Mouse (Mus musculus) liver, adult 2 months (tissue): Measurements from ENCODE around the gene Adra2b. TPM values are rescaled to one million over a fixed set of nuclear protein-coding genes. Genes with fewer than 3 reads are reported as not detected.

Experiments used
- DNase-seq: peaks from one replicate; pipeline ENCODE4 v3.0.0-alpha.2; 2011; ENCODE audit warnings: low read depth, low spot score; ENCODE audit errors: extremely low read depth
- H3K27ac ChIP-seq: fragments of 200-500 bp; replicated peaks from 2 replicates; pipeline ENCODE4 v1.5.1; 2012; ENCODE audit warnings: low read depth, mild to moderate bottlenecking, control low read depth, inconsistent platforms, low read length; ENCODE audit not compliant: insufficient read depth
- H3K27me3 ChIP-seq: fragments of 200-500 bp; 2 replicates; pipeline ENCODE4 v1.6.1; 2012; ENCODE audit warnings: mild to moderate bottlenecking, moderate library complexity, low read length, inconsistent platforms; ENCODE audit not compliant: control insufficient read depth, insufficient read depth
- H3K36me3 ChIP-seq: fragments of 200-500 bp; 2 replicates; pipeline ENCODE4 v1.6.1; 2012; ENCODE audit warnings: low read length, inconsistent platforms; ENCODE audit not compliant: control insufficient read depth, insufficient read depth
- H3K4me1 ChIP-seq: fragments of 200-500 bp; 2 replicates; pipeline ENCODE4 v1.6.1; 2011; ENCODE audit warnings: low read length; ENCODE audit not compliant: control insufficient read depth, insufficient read depth
- H3K4me3 ChIP-seq: fragments of 200-500 bp; 2 replicates; pipeline ENCODE4 v1.5.1; 2011; ENCODE audit warnings: low read depth, mild to moderate bottlenecking, control low read depth, low read length, moderate library complexity; ENCODE audit not compliant: insufficient read depth
- H3K79me2 ChIP-seq: fragments of 200-500 bp; 2 replicates; pipeline ENCODE4 v1.6.1; 2012; ENCODE audit warnings: inconsistent platforms, mild to moderate bottlenecking, low read length, moderate library complexity; ENCODE audit not compliant: control insufficient read depth, insufficient read depth
- H3K9ac ChIP-seq: fragments of 200-500 bp; 2 replicates; pipeline ENCODE4 v1.6.1; 2012; ENCODE audit warnings: low read depth, mild to moderate bottlenecking, control low read depth, inconsistent platforms, low read length
- CTCF ChIP-seq: fragments of 200-500 bp; IDR thresholded peaks from 2 replicates; pipeline ENCODE4 v1.5.1; 2011; ENCODE audit warnings: low read depth, low read length, control low read depth
- POLR2A ChIP-seq: fragments of 200-500 bp; IDR thresholded peaks from 2 replicates; pipeline ENCODE4 v1.6.1; 2011; ENCODE audit warnings: low read length, control low read depth; ENCODE audit not compliant: insufficient read depth; ENCODE audit errors: extremely low read depth
- WGBS: fragments of 180-500 bp; shearing (Covaris S2); methylation state at CpG from one replicate; pipeline ENCODE4 v1.1.7; 2018; 5-methylcytosine and 5-hydroxymethylcytosine counted together
- polyA plus RNA-seq: library from polyadenylated mRNA; depleted of rRNA; stranded (reverse); fragments of >200 nt; gene quantifications from 2 replicates; pipeline ENCODE4 v1.2.3, GENCODE M21; 2012
- total RNA-seq: library from RNA; depleted of rRNA; stranded (reverse); fragments of >200 nt; gene quantifications from 2 replicates; pipeline ENCODE4 v1.2.3, GENCODE M21; 2014

The Adra2b gene
- total and polyA plus RNA-seq, 2 experiments: 2.5 to 5.0 TPM

DNA sequence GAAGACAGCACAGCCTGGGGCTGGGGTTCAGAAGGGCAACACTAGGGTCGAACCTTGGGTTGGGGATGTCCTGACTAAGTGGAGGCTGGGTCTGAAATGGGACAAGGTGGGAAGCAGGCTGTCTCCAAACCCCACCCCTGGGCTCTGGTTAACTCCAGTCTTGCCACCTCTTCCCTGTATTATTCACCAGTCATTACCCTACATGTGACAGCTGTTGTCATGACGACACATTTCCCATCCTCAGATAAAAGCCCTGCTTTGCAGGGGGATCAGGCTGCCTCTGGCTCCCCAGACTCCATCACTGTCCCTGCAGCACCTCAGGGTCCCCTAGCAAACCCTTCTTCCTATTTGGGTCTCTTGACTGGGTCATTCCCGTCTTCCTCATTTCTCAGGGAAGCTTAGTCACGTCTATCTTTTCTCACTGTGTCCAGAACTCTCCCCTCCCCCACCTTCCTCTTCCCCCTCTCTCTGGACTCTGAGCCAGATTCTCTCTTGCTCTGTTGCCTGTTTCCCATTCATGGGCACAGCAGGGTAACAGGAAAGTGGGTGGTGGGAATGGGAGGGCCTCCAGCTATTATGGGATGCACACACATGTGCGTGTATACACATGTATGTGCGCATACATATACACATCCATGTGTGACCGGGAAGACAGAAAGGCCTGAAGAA lies 15.1 kb downstream of the Adra2b start:
- H3K9ac ChIP-seq: no peak overlapping the region
- H3K27ac ChIP-seq: 0 out of 2 replicates have a peak overlapping the region, but pooled peaks have one; percentile 34
- no peaks in the 10 kb centered on the region for H3K36me3 ChIP-seq
- DNase-seq: no peak
- H3K79me2 ChIP-seq: no peaks in the 10 kb centered on the region
- TF ChIP-seq POLR2A (no peak), CTCF (no peak)
- peaks cover 6% of the 10 kb centered on the region; the same call in 1 of the 2 replicates for H3K4me1 ChIP-seq
- no peak overlapping the region for H3K4me3 ChIP-seq
- no peaks in the 10 kb centered on the region for H3K27me3 ChIP-seq
- 74% methylated on average over 7 of the region's 7 CpGs for WGBS

- Histone ChIP-seq H3K36me3 (no peaks in the 10 kb centered on the region), H3K4me1 (peaks cover 6% of the 10 kb centered on the region; the same call in 1 of the 2 replicates), H3K4me3 (no peak overlapping the region), H3K9ac (no peak overlapping the region), H3K27ac (0 out of 2 replicates have a peak overlapping the region, but pooled peaks have one; percentile 34), H3K79me2 (no peaks in the 10 kb centered on the region), H3K27me3 (no peaks in the 10 kb centered on the region)
- no peak for DNase-seq
- 60% methylated on average over 7 of the region's 7 CpGs for WGBS
- TF ChIP-seq POLR2A (no peak), CTCF (no peak)
Observed at GRCm38 (mm10) chr2:127378611-127378990, 15.6 kb downstream of the Adra2b start.

DNA sequence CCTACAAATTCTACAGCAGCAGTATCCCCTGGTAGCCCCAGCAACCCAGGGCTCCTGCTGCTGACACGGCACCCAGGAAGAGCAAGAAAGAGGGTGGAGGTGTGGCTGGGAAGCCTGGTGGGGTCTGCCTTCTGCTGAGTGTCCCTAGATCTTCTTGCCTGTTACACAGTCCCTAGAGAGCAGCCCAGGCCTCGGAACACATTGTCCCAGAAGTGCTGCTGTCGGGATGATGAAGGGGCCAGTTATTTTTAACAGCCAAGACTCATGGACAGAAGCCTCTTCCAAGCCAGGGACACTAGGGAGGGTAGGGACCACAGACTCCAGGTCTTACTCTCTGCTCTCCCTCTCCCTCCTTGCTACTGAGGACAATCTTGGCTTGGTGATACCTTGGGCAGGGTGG lies 16.2 kb downstream of the Adra2b start:
- no peaks in the 10 kb centered on the region for H3K27me3 ChIP-seq
- no peak overlapping the region for H3K4me3 ChIP-seq
- no peak for DNase-seq
- peaks cover 6% of the 10 kb centered on the region; the same call in 1 of the 2 replicates for H3K4me1 ChIP-seq
- H3K9ac ChIP-seq: no peak overlapping the region
- H3K36me3 ChIP-seq: no peaks in the 10 kb centered on the region
- TF ChIP-seq POLR2A (no peak), CTCF (no peak)
- WGBS: 87% methylated on average over 3 of the region's 3 CpGs
- H3K27ac ChIP-seq: no peak overlapping the region
- H3K79me2 ChIP-seq: no peaks in the 10 kb centered on the region

DNA sequence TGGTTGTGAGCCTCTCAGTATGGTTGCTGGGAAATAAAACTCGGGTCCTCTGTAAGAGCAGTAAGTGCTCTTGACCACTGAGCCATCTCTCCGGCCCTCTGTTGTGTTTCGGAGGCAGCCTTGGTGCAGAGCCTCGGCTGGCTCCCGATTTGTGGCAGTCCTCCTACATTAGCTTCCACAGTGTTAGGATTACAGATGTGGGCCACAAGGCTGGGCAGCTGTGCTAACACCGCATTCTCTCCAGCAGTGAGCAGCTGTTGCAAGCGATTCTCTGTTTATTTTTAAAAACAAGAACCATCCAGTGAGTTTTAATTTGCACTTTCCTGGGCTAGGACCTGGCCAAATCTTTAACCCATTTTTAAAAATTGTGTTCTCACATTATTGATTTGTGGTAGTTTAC lies 20.9 kb downstream of the Adra2b start:
- no peak for TF ChIP-seq POLR2A
- TF ChIP-seq CTCF: no peak
- Histone ChIP-seq H3K36me3 (no peaks in the 10 kb centered on the region), H3K79me2 (no peaks in the 10 kb centered on the region), H3K9ac (no peak overlapping the region), H3K4me3 (no peak overlapping the region), H3K4me1 (no peaks in the 10 kb centered on the region; the same call in 1 of the 2 replicates), H3K27me3 (no peaks in the 10 kb centered on the region), H3K27ac (no peak overlapping the region)
- 79% methylated on average over 7 of the region's 7 CpGs for WGBS
- no peak for DNase-seq

- WGBS: 84% methylated on average over 2 of the region's 2 CpGs
- no peak for DNase-seq
- Histone ChIP-seq H3K9ac (no peak overlapping the region), H3K79me2 (no peaks in the 10 kb centered on the region), H3K4me3 (no peak overlapping the region), H3K27me3 (no peaks in the 10 kb centered on the region), H3K36me3 (no peaks in the 10 kb centered on the region), H3K4me1 (no peaks in the 10 kb centered on the region; the same call in 1 of the 2 replicates), H3K27ac (0 out of 2 replicates have a peak overlapping the region, but pooled peaks have one; percentile 16)
- TF ChIP-seq CTCF: no peak
- no peak for TF ChIP-seq POLR2A
Observed at GRCm38 (mm10) chr2:127387521-127387920, 24.5 kb downstream of the Adra2b start.

GRCm38 (mm10) chr2:127390352-127390751 lies 27.3 kb downstream of the Adra2b start:
- TF ChIP-seq CTCF (no peak), POLR2A (no peak)
- H3K4me3 ChIP-seq: no peak overlapping the region
- H3K9ac ChIP-seq: no peak overlapping the region
- H3K27ac ChIP-seq: no peak overlapping the region
- 81% methylated on average over 3 of the region's 3 CpGs for WGBS
- H3K27me3 ChIP-seq: no peaks in the 10 kb centered on the region
- no peaks in the 10 kb centered on the region; the same call in 1 of the 2 replicates for H3K4me1 ChIP-seq
- H3K36me3 ChIP-seq: no peaks in the 10 kb centered on the region
- no peak for DNase-seq
- no peaks in the 10 kb centered on the region for H3K79me2 ChIP-seq
